Mouse (Mus musculus) G1E (cell line): ENCODE results near the gene Nell1. TPM values are rescaled to one million over a fixed set of nuclear protein-coding genes. Genes with fewer than 3 reads are reported as not detected.

Experiments used
- ATAC-seq: 2 replicates; pipeline ENCODE4 v1.8.0; 2016; ENCODE audit warnings: mild to moderate bottlenecking; ENCODE audit not compliant: insufficient number of reproducible peaks, poor library complexity, low FRiP score, severe bottlenecking; ENCODE audit errors: extremely low read depth
- DNase-seq: peaks from one replicate; pipeline ENCODE4 v3.0.0; 2012; ENCODE audit warnings: low spot score
- H3K27me3 ChIP-seq: 2 replicates; pipeline ENCODE4 v1.6.1; 2012; ENCODE audit warnings: mild to moderate bottlenecking, low read length, inconsistent platforms; ENCODE audit not compliant: insufficient read depth
- H3K36me3 ChIP-seq: replicated peaks from 2 replicates; pipeline ENCODE3; 2012; ENCODE audit warnings: mild to moderate bottlenecking, inconsistent platforms
- H3K4me1 ChIP-seq: 2 replicates; pipeline ENCODE4 v1.6.1; 2012; ENCODE audit warnings: low read depth, low read length, inconsistent platforms, mixed read lengths; ENCODE audit not compliant: insufficient read depth
- H3K4me3 ChIP-seq: 2 replicates; pipeline ENCODE4 v1.5.1; 2012; ENCODE audit warnings: low read depth, mild to moderate bottlenecking, inconsistent platforms, low read length, moderate library complexity, mixed read lengths
- H3K9me3 ChIP-seq: replicated peaks from 2 replicates; pipeline ENCODE4 v1.6.1; 2012; ENCODE audit warnings: inconsistent platforms
- CTCF ChIP-seq: IDR thresholded peaks from 2 replicates; pipeline ENCODE4 v1.5.1; 2012; ENCODE audit warnings: low read depth, low read length, inconsistent platforms, mixed read lengths
- GATA1 ChIP-seq: IDR thresholded peaks from 2 replicates; pipeline ENCODE4 v1.6.1; 2012; ENCODE audit warnings: borderline replicate concordance, low read length, inconsistent platforms, mixed read lengths
- GATA2 ChIP-seq: IDR thresholded peaks from 2 replicates; pipeline ENCODE4 v1.6.1; 2012; ENCODE audit warnings: low read depth, low read length, inconsistent platforms, borderline replicate concordance
- POLR2AphosphoS5 ChIP-seq: IDR thresholded peaks from 2 replicates; pipeline ENCODE4 v1.6.1; 2012; ENCODE audit warnings: low read depth, low read length, inconsistent platforms; ENCODE audit not compliant: insufficient replicate concordance
- TAL1 ChIP-seq: conservative IDR thresholded peaks from 2 replicates; pipeline ENCODE4 v1.6.1; 2012; ENCODE audit warnings: low read depth, low read length, inconsistent platforms, mixed read lengths
- polyA plus RNA-seq: library from polyadenylated mRNA; stranded (reverse); fragments of >175 nt; gene quantifications from 2 replicates; pipeline ENCODE4 v1.2.3, GENCODE M21; 2012
- total RNA-seq, 2 experiments: library from RNA; stranded (forward) in 1 of 2; stranded (reverse) in 1 of 2; fragments of 200-1000 nt in 1 of 2; fragments of >200 nt in 1 of 2; fragmentation: Nextera tagmentation in 1 of 2; gene quantifications; 2 replicates each; pipeline ENCODE4 v1.2.3; 2014 to 2017

The Nell1 gene
- total and polyA plus RNA-seq, 3 experiments: 0.05 TPM; not detected in 2

- Histone ChIP-seq H3K4me1 (no peaks in the 10 kb centered on the region), H3K4me3 (no peak overlapping the region), H3K9me3 (no peaks in the 10 kb centered on the region; the same call in 1 of the 2 replicates), H3K27me3 (no peaks in the 10 kb centered on the region), H3K36me3 (no peaks in the 10 kb centered on the region)
- TF ChIP-seq GATA1 (no peak), CTCF (no peak), GATA2 (no peak), POLR2AphosphoS5 (no peak)
- DNase-seq (no peak), ATAC-seq (no peak)
Measured at GRCm38 (mm10) chr7:50614101-50614500, 639.4 kb downstream of the Nell1 start.

- DNase-seq: no peak
- ATAC-seq: no peak
- H3K4me1 ChIP-seq: no peaks in the 10 kb centered on the region
- no peak overlapping the region for H3K4me3 ChIP-seq
- no peaks in the 10 kb centered on the region for H3K9me3 ChIP-seq
- TF ChIP-seq GATA1: no peak
- no peak for TF ChIP-seq TAL1
- no peak for TF ChIP-seq CTCF
- no peak for TF ChIP-seq GATA2
- TF ChIP-seq POLR2AphosphoS5: no peak
- H3K36me3 ChIP-seq: no peaks in the 10 kb centered on the region
- H3K27me3 ChIP-seq: no peaks in the 10 kb centered on the region
Measured at GRCm38 (mm10) chr7:50629186-50629585, 654.5 kb downstream of the Nell1 start.

GRCm38 (mm10) chr7:50633147-50633546, 658.5 kb downstream of the Nell1 start:
- DNase-seq (no peak), ATAC-seq (no peak)
- no peak for TF ChIP-seq GATA1
- TF ChIP-seq GATA2: no peak

GRCm38 (mm10) chr7:50672266-50672665, 697.6 kb downstream of the Nell1 start:
- no peaks in the 10 kb centered on the region for H3K4me1 ChIP-seq
- ATAC-seq (no peak), DNase-seq (no peak)
- H3K27me3 ChIP-seq: no peaks in the 10 kb centered on the region
- peaks cover 2% of the 10 kb centered on the region; the same call in 1 of the 2 replicates for H3K9me3 ChIP-seq
- TF ChIP-seq GATA1: no peak
- no peak overlapping the region for H3K4me3 ChIP-seq
- no peaks in the 10 kb centered on the region for H3K36me3 ChIP-seq

More at GRCm38 (mm10) chr7:50633147-50633546, 658.5 kb downstream of the Nell1 start:
- no peak overlapping the region for H3K4me3 ChIP-seq
- H3K27me3 ChIP-seq: no peaks in the 10 kb centered on the region
- H3K36me3 ChIP-seq: no peaks in the 10 kb centered on the region
- no peaks in the 10 kb centered on the region for H3K4me1 ChIP-seq
- H3K9me3 ChIP-seq: 0 out of 2 replicates have a peak, but pooled peaks cover 2% of the 10 kb centered on the region

GRCm38 (mm10) chr7:50675444-50675843, 700.8 kb downstream of the Nell1 start:
- Histone ChIP-seq H3K27me3 (no peaks in the 10 kb centered on the region), H3K4me1 (no peaks in the 10 kb centered on the region), H3K4me3 (no peak overlapping the region), H3K9me3 (peaks cover 8% of the 10 kb centered on the region), H3K36me3 (no peaks in the 10 kb centered on the region)
- no peak for ATAC-seq
- DNase-seq: no peak
- TF ChIP-seq TAL1 (no peak), CTCF (no peak), GATA1 (no peak)

GRCm38 (mm10) chr7:50677511-50677910, 702.8 kb downstream of the Nell1 start:
- Histone ChIP-seq H3K4me1 (no peaks in the 10 kb centered on the region), H3K4me3 (no peak overlapping the region), H3K27me3 (no peaks in the 10 kb centered on the region), H3K36me3 (no peaks in the 10 kb centered on the region), H3K9me3 (peaks cover 8% of the 10 kb centered on the region)
- TF ChIP-seq POLR2AphosphoS5: no peak
- no peak for TF ChIP-seq CTCF
- TF ChIP-seq GATA1: no peak
- no peak for TF ChIP-seq TAL1
- TF ChIP-seq GATA2: no peak
- DNase-seq: no peak
- ATAC-seq: no peak

GRCm38 (mm10) chr7:50686337-50686736, 711.7 kb downstream of the Nell1 start:
- Histone ChIP-seq H3K27me3 (no peaks in the 10 kb centered on the region), H3K36me3 (no peaks in the 10 kb centered on the region), H3K9me3 (peaks cover 5% of the 10 kb centered on the region), H3K4me1 (no peaks in the 10 kb centered on the region), H3K4me3 (no peak overlapping the region)
- no peak for TF ChIP-seq CTCF
- no peak for TF ChIP-seq POLR2AphosphoS5
- TF ChIP-seq GATA2: no peak
- ATAC-seq (no peak), DNase-seq (no peak)
